Mouse (Mus musculus): ENCODE results near the gene Ptpn21.
A peak's percentile ranks its signal among the peaks of the same experiment; 100 is the strongest.

Ptpn21 gene

DNA sequence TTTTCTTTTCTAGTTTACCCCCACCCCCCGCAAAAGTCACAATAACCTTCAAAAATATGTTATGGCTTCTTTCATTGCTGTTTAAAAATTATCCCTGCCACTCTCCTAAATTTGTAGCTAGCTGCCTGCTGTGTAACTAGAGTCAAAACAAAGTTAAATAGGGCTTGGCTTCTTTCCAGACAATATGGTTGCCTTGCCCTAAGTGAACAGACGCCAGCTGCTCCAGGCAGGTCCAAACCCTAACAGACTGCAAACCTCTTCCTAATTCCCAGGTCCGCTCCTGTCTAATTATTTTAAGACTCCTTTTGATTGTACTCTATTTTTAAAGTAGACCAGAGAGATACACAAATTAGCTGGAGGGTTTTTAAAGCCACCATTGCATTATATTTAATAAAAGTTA, 16.6 kb downstream of the Ptpn21 start:
- no peak for DNase-seq

GRCm38 (mm10) chr12:98716142-98716541, 21.1 kb downstream of the Ptpn21 start:
- no peak for DNase-seq

GRCm38 (mm10) chr12:98714757-98715156, 22.4 kb downstream of the Ptpn21 start:
- DNase-seq: no peak

GRCm38 (mm10) chr12:98713621-98714103, 23.5 kb downstream of the Ptpn21 start:
- DNase-seq: no peak

DNA sequence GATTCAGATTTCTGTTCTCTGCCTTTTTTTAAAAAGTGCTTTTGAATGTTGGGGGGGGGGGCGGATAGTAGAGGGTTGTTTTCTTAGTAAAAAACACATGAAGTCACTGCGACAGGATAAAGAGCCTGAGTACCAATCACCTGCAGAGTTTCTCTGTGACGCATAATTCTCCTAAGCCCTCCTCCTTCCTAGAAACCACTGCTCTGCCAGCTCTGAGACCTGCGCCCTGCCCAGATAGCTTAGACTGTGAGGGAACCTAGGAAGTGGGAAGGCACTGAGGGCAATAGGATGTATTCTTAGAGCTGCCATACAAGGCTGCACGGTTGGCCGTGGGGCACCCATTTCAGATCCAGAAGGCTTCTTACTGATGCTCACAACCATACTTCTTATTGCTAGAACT, 24.4 kb downstream of the Ptpn21 start:
- DNase-seq: no peak

DNA sequence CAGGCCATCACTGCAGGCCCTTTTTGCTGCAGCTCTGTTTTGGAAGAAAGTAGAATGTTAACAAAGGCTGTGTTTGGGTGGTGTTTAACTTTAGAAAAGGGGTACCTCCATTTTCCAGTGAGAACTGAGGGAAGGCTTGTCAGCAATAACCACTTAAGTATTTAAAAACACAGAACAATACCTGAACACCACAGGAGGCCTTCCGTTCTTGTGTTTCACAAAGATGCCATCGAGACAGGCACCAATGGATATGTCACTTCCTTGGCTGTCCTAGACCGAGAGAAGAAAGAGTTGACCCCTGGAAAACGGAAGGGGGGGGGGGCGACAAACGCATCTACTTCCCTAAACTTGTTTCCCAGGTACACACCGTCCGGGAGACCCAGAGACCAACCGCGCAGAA, 33.2 kb downstream of the Ptpn21 start:
- DNase-seq: no peak

DNA sequence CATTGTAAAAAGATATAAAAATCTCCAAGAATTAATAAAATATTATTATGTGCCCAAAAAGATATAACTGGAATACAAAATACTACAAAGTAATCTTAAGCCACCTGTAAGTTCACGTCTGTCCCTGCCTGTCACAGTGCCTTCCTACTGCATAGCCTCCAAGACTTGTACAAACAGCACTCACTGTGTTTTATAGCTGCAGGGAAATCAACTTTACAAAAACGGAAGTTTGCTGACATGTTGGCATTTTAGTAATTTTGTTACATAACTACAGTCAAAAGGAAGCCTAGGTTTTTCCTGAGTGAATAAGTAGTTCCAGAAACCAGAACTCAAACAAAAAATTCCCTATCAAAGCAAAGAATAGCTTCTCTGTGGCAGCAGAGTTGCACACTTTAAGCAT, 33.7 kb downstream of the Ptpn21 start:
- no peak for DNase-seq

DNA sequence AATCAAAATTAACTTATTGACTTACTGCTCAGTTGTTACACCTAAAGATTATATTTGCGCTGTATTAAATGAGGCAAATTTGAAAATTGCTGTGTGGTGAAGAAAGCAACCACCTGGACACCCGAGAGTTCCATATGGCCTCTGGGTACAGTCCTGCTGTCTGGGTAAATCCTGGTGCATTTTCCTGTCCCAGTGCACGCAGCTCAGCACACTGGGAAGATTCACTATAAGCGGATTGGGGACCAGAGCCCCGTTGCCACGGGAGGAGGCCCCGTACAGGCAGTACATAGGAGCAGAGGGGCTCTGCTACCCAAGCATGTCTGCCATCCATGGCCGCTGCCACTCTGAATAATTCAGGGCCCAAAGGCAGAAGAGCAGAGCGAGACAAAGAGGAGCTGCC, 35.6 kb downstream of the Ptpn21 start:
- DNase-seq: no peak

DNA sequence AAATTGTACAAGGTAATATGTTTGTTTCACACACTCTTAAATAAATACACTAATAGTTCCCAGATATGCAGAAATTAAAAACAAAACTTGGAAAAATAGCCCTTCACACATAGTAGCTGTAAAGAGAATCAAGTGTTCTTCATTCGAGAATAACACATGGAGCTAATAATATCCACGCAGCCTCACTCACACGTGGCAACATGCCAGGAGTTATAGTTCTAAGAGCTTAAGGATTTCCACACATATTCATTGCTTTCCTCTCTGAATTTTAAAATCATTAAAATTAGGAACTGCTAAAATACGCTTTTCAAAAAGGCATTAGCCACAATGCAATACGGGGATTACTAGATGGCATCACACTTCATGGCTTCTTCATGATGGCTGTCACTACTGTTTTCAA, 40.0 kb downstream of the Ptpn21 start:
- no peak for DNase-seq

DNA sequence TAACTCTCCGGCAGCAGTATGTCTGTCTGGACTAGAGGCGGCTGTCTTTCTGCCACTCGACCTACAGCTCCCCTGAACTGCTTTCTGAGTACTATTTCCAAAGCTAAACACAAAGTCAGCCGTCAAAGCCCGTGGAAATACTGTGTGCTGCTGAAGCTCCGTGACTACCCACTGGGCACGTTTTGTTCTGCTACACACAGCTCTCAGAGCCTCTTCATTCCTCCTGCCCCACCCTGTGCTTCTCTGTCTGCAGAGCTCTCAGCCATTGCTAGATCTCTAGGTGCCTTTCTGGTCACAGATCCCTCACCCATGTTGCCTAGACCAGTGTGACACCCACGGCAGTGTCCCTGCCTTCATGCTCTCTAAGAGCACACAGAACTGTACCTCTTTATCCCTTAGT, 47.0 kb downstream of the Ptpn21 start:
- DNase-seq: no peak

GRCm38 (mm10) chr12:98683574-98683973, 53.6 kb downstream of the Ptpn21 start:
- DNase-seq: no peak

DNA sequence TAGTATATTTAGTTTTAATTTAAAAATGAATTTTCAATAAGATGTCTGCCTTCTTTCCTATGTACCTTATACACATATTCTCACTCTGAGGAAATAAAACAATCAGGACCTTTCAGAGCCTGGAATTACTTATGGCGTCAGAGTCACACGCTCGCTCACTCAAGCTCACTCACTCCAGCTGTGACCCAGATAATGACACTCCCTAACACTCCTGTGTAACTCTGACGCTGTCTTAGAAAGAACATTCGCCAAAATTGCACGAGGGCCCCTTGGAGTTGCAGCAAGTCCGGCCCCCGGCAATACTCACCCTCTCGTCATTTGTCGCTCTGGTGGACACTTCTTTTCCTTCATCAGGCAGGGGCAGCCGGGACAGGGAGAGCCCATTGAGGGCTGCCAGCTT, 54.0 kb downstream of the Ptpn21 start:
- no peak for DNase-seq

- no peak for DNase-seq
Observed at GRCm38 (mm10) chr12:98682196-98682595, 55.0 kb downstream of the Ptpn21 start.

DNA sequence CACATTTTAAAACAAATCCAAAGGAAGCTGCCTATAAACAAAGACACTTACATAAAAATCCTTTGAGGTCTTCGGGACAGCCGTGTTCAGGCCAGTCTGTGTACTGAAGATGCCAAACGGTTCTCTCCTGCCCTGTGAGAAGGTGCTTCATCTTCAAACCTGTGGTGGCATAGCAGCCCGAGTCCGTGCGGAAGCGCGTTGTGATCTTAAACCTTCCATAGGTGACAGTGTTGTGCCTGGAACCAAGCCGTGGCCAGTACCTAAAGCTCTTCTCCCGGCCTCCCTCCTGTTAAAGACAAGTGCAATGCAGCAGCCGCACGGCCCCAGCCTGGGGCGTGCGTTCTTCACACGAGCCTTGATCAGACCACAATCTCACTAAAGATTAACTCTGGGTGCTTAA, 57.3 kb downstream of the Ptpn21 start:
- no peak for DNase-seq

DNA sequence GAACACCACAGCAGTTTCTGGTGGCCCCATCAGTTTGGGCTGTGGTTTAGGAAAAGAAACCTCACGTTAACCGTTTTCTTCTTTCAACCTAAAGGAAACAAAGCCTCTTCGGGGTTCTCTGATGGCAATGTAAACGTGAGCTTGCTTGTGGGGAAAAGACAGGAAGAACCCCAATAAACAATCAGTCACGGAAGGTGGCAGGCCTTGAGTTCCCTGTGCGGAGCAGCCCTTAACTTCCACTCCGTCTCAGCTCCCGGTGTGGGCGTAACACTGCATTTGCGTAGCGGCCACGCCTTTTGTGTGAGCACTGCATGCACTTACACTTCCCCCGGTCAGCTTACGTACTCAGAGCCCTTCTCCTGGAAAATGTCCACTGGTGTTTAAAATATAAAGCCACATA, 59.9 kb downstream of the Ptpn21 start:
- DNase-seq: no peak

DNA sequence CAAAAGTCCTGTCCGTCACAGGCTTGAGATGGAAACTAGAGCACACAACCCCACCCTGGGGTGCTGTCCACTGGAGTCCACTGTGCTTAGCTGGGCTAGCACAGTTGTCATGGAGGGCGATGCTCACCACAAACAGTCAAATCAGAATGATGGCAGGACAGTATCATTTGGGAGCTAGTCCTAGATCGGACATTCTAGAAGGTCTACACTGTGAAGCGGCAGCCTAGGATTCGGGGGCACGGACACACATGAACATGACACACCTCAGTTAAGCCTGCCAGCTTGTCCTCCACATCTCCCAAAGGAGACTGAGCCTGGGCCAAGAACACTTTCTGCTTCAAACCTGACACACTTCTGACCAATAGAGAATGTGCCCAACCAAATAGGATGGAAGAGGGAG, 60.3 kb downstream of the Ptpn21 start:
- no peak for DNase-seq

DNA sequence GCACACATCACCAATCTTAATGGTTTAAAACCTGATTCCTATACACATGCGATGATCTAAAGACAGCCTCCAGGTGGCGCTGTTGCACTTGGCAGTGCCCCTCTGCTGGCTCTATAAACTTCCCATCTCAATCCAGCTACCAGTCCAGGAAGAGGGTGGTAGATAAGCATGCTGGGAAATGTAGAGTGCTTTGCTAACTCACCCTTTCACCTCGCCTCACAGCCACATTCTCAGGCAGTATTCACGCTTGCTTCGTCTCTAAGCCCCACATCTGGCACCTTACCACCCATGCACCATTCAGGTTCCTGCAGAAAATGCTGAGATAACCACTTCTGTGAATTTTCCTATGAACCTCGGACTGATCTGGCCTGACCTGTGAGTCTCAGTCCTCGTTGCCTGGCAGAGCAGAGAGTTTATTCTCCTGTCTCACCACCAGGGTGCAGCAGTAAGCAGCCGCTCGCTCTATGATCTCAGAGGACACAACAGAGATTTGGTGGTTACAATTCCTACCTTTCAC, 62.5 kb downstream of the Ptpn21 start:
- DNase-seq: peak; percentile 91

DNA sequence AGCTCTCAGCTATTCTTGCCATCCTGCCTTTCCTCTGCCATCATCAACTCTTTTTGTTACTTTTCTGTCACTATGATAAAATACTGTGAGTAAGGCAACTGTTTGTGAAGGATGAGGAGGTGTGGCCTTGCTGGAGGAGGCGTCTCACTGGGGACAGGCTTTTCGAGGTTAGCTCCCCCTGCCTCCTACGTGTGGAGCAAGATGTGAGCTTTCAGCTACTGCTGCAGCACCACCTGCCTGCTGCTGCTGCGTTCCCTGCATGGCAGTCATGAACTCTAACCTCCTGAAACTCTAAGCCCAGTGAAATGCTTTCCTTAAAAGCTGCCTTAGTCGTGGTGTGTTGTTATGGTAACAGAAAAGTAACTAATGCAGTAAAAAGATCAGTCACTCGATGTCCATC, 63.3 kb downstream of the Ptpn21 start:
- no peak for DNase-seq

DNA sequence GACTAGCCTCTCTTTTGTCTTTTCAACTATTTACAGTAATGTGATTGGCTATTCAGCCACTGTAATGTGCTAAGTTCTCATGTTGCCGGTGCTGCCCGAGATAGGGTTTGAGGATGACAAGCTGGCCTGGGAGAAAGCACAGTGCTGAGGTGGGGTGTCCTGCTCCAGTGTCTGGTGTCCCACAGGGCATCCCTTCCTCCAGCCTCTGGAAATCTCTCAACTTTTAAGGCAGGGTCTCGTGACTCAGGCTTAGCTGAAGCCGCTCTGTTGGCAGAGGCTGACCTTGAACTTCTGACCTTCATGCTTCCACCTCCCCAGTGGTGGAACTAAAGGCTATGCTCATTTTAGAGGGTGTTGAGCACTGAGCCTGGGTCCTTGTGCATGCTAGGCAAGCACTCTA, 66.8 kb downstream of the Ptpn21 start:
- DNase-seq: no peak

DNA sequence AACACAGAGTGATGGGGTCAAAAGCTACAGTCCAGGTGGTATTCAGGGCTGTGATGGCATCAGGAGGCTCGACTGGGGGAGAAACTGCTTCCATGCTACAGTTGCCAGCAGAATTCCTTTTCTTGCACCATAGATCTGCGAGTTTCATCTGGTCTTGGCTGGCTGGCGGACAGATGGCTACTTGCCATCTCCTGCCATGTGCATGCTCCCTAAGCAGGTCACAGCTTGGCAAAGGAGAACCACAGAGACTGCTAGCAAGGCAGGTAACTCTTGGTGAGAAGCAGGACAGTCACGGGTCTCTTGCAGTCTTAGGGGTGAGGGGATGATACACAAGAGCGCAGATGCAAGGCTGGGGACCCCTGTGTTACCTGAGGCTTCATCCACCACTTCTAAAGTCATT, 67.3 kb downstream of the Ptpn21 start:
- DNase-seq: no peak

GRCm38 (mm10) chr12:98669086-98669485, 68.1 kb downstream of the Ptpn21 start:
- DNase-seq: no peak

DNA sequence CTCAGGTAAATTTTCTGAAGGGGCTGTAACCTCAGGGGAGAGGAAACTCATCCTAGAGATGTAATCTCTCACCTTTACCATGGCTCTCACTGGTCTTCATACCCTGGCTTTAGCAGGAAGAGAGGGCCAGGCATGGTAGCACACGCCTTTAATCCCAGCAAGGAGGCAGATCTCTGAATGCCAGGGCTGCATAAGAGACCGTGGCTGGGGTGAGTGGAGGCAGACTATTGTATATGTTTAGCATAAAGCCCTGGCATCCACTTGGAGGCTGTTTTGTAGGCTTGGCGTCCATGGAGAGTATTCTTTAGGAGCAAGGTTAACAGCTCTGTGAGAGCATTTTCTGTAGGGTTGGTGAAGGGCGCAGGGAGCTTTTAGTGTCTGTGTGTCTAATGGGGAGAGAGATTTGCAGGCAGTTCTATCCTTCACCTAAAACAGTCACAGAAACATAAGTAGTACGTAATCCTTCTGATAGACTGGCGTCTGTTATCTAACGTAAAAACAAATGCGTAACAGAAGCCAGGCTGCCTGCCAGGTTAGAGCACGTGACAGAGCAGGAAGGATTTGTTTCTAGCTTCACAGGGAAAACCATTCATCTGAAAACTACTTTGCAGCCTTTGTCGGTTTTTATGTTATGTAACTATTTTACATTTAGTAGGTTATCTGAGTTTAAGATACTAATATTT, 68.9 kb downstream of the Ptpn21 start:
- DNase-seq: peak; percentile 67

DNA sequence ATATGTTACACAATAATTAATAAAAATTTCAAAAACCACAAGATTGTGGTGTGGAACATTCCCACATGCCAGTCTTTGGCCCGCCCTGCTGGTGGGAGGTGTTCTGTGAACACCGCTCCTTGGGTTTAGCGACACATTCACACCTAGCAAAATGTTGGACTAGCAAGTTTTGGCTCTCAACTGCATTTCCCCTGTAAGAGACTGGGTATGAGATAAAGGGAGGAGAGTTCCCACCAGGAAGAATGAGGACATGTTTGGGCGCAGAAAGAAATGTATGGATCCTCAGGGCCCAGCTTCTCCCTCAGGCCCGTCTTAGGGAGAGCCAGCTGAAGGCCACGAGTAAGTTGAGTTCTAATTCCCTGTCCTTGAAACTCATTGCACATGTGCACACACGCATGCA, 74.6 kb downstream of the Ptpn21 start:
- DNase-seq: no peak

GRCm38 (mm10) chr12:98656873-98657272, 80.3 kb downstream of the Ptpn21 start:
- no peak for DNase-seq

GRCm38 (mm10) chr12:98644852-98645251, 92.4 kb downstream of the Ptpn21 start:
- DNase-seq: no peak

All from right cerebral cortex, postnatal 4 days (tissue).